Mouse (Mus musculus) heart, adult 2 months (tissue): Measurements from ENCODE around the gene Ucma.
A peak's percentile ranks its signal among the peaks of the same experiment; 100 is the strongest.

Source experiments
- CTCF ChIP-seq: fragments of 200-600 bp; IDR thresholded peaks from 2 replicates; pipeline ENCODE4 v1.8.1; 2022; ENCODE audit warnings: antibody characterized with exemption, mild to moderate bottlenecking, moderate library complexity
- EP300 ChIP-seq: fragments of 200-500 bp; IDR thresholded peaks from 2 replicates; pipeline ENCODE4 v1.6.1; 2011; ENCODE audit warnings: low read depth, low read length, control low read depth; ENCODE audit not compliant: insufficient read depth
- POLR2A ChIP-seq: fragments of 200-500 bp; IDR thresholded peaks from 2 replicates; pipeline ENCODE4 v1.6.1; 2011; ENCODE audit warnings: mild to moderate bottlenecking, low read depth, low read length, control low read depth; ENCODE audit not compliant: insufficient read depth

GRCm38 (mm10) chr2:5032665-5033064 lies 56.7 kb downstream of the Ucma start:
- TF ChIP-seq CTCF (0 out of 2 replicates have a peak, but pooled peaks have one; percentile 2), POLR2A (no peak), EP300 (no peak)
